Mouse (Mus musculus) kidney, postnatal 0 days (tissue): ENCODE measurements around the gene Yy1. TPM values are rescaled to one million over a fixed set of nuclear protein-coding genes. Genes with fewer than 3 reads are reported as not detected.
A peak's percentile ranks its signal among the peaks of the same experiment; 100 is the strongest.

ENCODE experiments used
- ATAC-seq: fragments of 200-750 bp; cut with Nextera tagmentation; replicated peaks from 2 replicates; pipeline ENCODE4 v1.8.0; 2017; ENCODE audit warnings: low read depth, moderate number of reproducible peaks, moderate TSS enrichment, moderate library complexity; ENCODE audit not compliant: low FRiP score
- DNase-seq: peaks from one replicate; pipeline ENCODE4 v3.0.0-alpha.2; 2016; ENCODE audit warnings: low spot score
- H3K27ac ChIP-seq: fragments of 300-500 bp; sonication (generic); 2 replicates; pipeline ENCODE4 v1.5.1; 2014; ENCODE audit warnings: mild to moderate bottlenecking
- H3K27me3 ChIP-seq: fragments of 300-500 bp; sonication (generic); 2 replicates; pipeline ENCODE4 v1.6.1; 2014; ENCODE audit warnings: low read length, mixed read lengths; ENCODE audit not compliant: insufficient read depth
- H3K36me3 ChIP-seq: fragments of 300-500 bp; sonication (generic); 2 replicates; pipeline ENCODE4 v1.6.1; 2014; ENCODE audit warnings: low read length, mixed read lengths; ENCODE audit not compliant: insufficient read depth
- H3K4me1 ChIP-seq: fragments of 300-500 bp; sonication (generic); replicated peaks from 2 replicates; pipeline ENCODE4 v1.6.1; 2014; ENCODE audit warnings: antibody characterized with exemption, low read length, mixed read lengths; ENCODE audit not compliant: insufficient read depth
- H3K4me2 ChIP-seq: fragments of 300-500 bp; sonication (generic); 2 replicates; pipeline ENCODE4 v1.6.1; 2014; ENCODE audit warnings: mild to moderate bottlenecking, low read length, moderate library complexity, mixed read lengths
- H3K4me3 ChIP-seq: fragments of 300-500 bp; sonication (generic); replicated peaks from 2 replicates; pipeline ENCODE4 v1.5.1; 2014; ENCODE audit warnings: low read depth, low read length
- H3K9ac ChIP-seq: fragments of 300-500 bp; sonication (generic); 2 replicates; pipeline ENCODE4 v1.6.1; 2014; ENCODE audit warnings: low read depth, low read length
- H3K9me3 ChIP-seq: fragments of 300-500 bp; sonication (generic); replicated peaks from 2 replicates; pipeline ENCODE4 v1.6.1; 2016; ENCODE audit warnings: low read length, inconsistent platforms, mixed read lengths
- CTCF ChIP-seq: IDR thresholded peaks from 2 replicates; pipeline ENCODE4 v1.5.1; 2016; ENCODE audit warnings: antibody characterized with exemption, low read depth, mild to moderate bottlenecking, moderate library complexity
- WGBS: fragments of 180-500 bp; shearing (Covaris S2); extraction: QIAGEN DNeasy Blood & Tissue Kit; methylation state at CpG from one replicate; pipeline ENCODE4 v1.1.7; 2014; 5-methylcytosine and 5-hydroxymethylcytosine counted together
- polyA plus RNA-seq: library from polyadenylated mRNA; unstranded; fragments of >200 nt; fragmentation: Nextera tagmentation; extraction: Ambion mirVana; gene quantifications from 2 replicates; pipeline ENCODE4 v1.2.1, GENCODE M21; 2015

The Yy1 gene
- polyA plus RNA-seq, 1 experiment from 2014 or later: 17.3 TPM

GRCm38 (mm10) chr12:108792152-108792545, 624 bp upstream of the Yy1 start:
- under 1% methylated on average over 49 of the region's 52 CpGs for WGBS
- DNase-seq: peak; percentile 90

GRCm38 (mm10) chr12:108793453-108793941, 724 bp downstream of the Yy1 start:
- Histone ChIP-seq H3K27ac (peak overlapping the region; percentile 99), H3K9ac (peak overlapping the region; percentile 95), H3K4me1 (peaks cover 8% of the 10 kb centered on the region), H3K9me3 (no peaks in the 10 kb centered on the region), H3K4me3 (peak overlapping the region; percentile 98), H3K27me3 (no peaks in the 10 kb centered on the region), H3K4me2 (peak overlapping the region; percentile 56), H3K36me3 (no peaks in the 10 kb centered on the region)
- ATAC-seq: no peak
- TF ChIP-seq CTCF: no peak
- no peak for DNase-seq
- 0% methylated on average over 35 of the region's 71 CpGs for WGBS

More at GRCm38 (mm10) chr12:108792152-108792545, 624 bp upstream of the Yy1 start:
- Histone ChIP-seq H3K9me3 (no peaks in the 10 kb centered on the region), H3K9ac (peak overlapping the region; percentile 95), H3K36me3 (no peaks in the 10 kb centered on the region), H3K4me2 (peak overlapping the region; percentile 56), H3K4me3 (peak overlapping the region; percentile 98), H3K4me1 (peaks cover 8% of the 10 kb centered on the region), H3K27ac (peak overlapping the region; percentile 99), H3K27me3 (no peaks in the 10 kb centered on the region)
- TF ChIP-seq CTCF: no peak; the same call in 1 of the 2 replicates
- peak; percentile 43 for ATAC-seq

GRCm38 (mm10) chr12:108794078-108794711, 1.4 kb downstream of the Yy1 start:
- Histone ChIP-seq H3K27me3 (no peaks in the 10 kb centered on the region), H3K27ac (peak overlapping the region; percentile 99), H3K4me1 (peaks cover 8% of the 10 kb centered on the region), H3K4me3 (peak overlapping the region; percentile 98), H3K4me2 (peak overlapping the region; percentile 75), H3K9ac (peak overlapping the region; percentile 95), H3K36me3 (no peaks in the 10 kb centered on the region), H3K9me3 (no peaks in the 10 kb centered on the region)
- no peak for TF ChIP-seq CTCF
- ATAC-seq (peak; percentile 34), DNase-seq (peak; percentile 94)
- WGBS: under 1% methylated on average over 78 of the region's 94 CpGs

GRCm38 (mm10) chr12:108794979-108795537, 2.3 kb downstream of the Yy1 start:
- peak; percentile 41 for DNase-seq
- TF ChIP-seq CTCF: no peak

GRCm38 (mm10) chr12:108801613-108802012, 8.8 kb downstream of the Yy1 start:
- H3K36me3 ChIP-seq: no peaks in the 10 kb centered on the region
- WGBS: 45% methylated on average over 2 of the region's 2 CpGs
- TF ChIP-seq CTCF: no peak
- no peak overlapping the region for H3K4me3 ChIP-seq
- no peaks in the 10 kb centered on the region for H3K27me3 ChIP-seq
- H3K9me3 ChIP-seq: no peaks in the 10 kb centered on the region
- peaks cover 13% of the 10 kb centered on the region; the same call in 1 of the 2 replicates for H3K4me1 ChIP-seq
- DNase-seq (peak; percentile 72), ATAC-seq (peak; percentile 72; the same call in 1 of the 2 replicates)
- H3K4me2 ChIP-seq: no peak overlapping the region
- no peak overlapping the region for H3K9ac ChIP-seq
- H3K27ac ChIP-seq: no peak overlapping the region

More at GRCm38 (mm10) chr12:108794979-108795537, 2.3 kb downstream of the Yy1 start:
- peak overlapping the region; percentile 75 for H3K4me2 ChIP-seq
- H3K4me1 ChIP-seq: peaks cover 8% of the 10 kb centered on the region
- ATAC-seq: no peak
- no peaks in the 10 kb centered on the region for H3K9me3 ChIP-seq
- H3K4me3 ChIP-seq: peak overlapping the region; percentile 98
- H3K27ac ChIP-seq: peak overlapping the region; percentile 99
- peak overlapping the region; percentile 95 for H3K9ac ChIP-seq
- H3K36me3 ChIP-seq: no peaks in the 10 kb centered on the region
- H3K27me3 ChIP-seq: no peaks in the 10 kb centered on the region
- WGBS: 11% methylated on average over 9 of the region's 9 CpGs

- H3K27me3 ChIP-seq: no peaks in the 10 kb centered on the region
- H3K27ac ChIP-seq: no peak overlapping the region
- H3K4me3 ChIP-seq: no peak overlapping the region
- H3K4me2 ChIP-seq: no peak overlapping the region
- TF ChIP-seq CTCF: no peak
- peaks cover 13% of the 10 kb centered on the region; the same call in 1 of the 2 replicates for H3K4me1 ChIP-seq
- WGBS: 72% methylated on average over 2 of the region's 2 CpGs
- no peak overlapping the region for H3K9ac ChIP-seq
- 0 out of 2 replicates have a peak, but pooled peaks cover 2% of the 10 kb centered on the region for H3K36me3 ChIP-seq
- no peaks in the 10 kb centered on the region for H3K9me3 ChIP-seq
- DNase-seq: no peak
- ATAC-seq: no peak
These were observed 11.6 kb downstream of the Yy1 start for GRCm38 (mm10) chr12:108804388-108804787.
